Mouse (Mus musculus) right cerebral cortex, postnatal 14 days (tissue): ENCODE results near the gene Slc38a7.
"Not testable (repeated sequence)": the region's sequence is repeated elsewhere in the genome, so short reads cannot be mapped to it uniquely, and the experiment has no call there.

Experiments used
- DNase-seq: peaks from one replicate; pipeline ENCODE4 v3.0.0; 2022

The Slc38a7 gene

GRCm38 (mm10) chr8:95806461-95807191 lies 46.7 kb downstream of the Slc38a7 start:
- DNase-seq, result peak; percentile 52

GRCm38 (mm10) chr8:95805482-95805881 lies 47.9 kb downstream of the Slc38a7 start:
- no peak for DNase-seq

GRCm38 (mm10) chr8:95802231-95802630 lies 51.1 kb downstream of the Slc38a7 start:
- no peak for DNase-seq

GRCm38 (mm10) chr8:95801476-95802064 lies 51.8 kb downstream of the Slc38a7 start:
- no peak for DNase-seq

GRCm38 (mm10) chr8:95800353-95800752 lies 53.0 kb downstream of the Slc38a7 start:
- DNase-seq, result no peak

- no peak for DNase-seq
Measured at GRCm38 (mm10) chr8:95799891-95800290, 53.4 kb downstream of the Slc38a7 start.

- no peak for DNase-seq
Measured at GRCm38 (mm10) chr8:95799117-95799516, 54.2 kb downstream of the Slc38a7 start.

- not testable (repeated sequence) for DNase-seq
Measured at GRCm38 (mm10) chr8:95795333-95796061, 57.8 kb downstream of the Slc38a7 start.
